Mouse (Mus musculus) spleen, adult 2 months (tissue): ENCODE data around the gene Rbms3.

ENCODE experiments used
- CTCF ChIP-seq: fragments of 200-500 bp; IDR thresholded peaks from 2 replicates; pipeline ENCODE4 v1.5.1; 2011; ENCODE audit warnings: mild to moderate bottlenecking, inconsistent platforms; ENCODE audit not compliant: insufficient read depth, insufficient read length, insufficient replicate concordance; ENCODE audit errors: extremely low read depth
- POLR2A ChIP-seq: fragments of 200-500 bp; IDR thresholded peaks from 2 replicates; pipeline ENCODE4 v1.6.1; 2011; ENCODE audit warnings: low read depth, low read length, inconsistent platforms

GRCm38 (mm10) chr9:116613276-116613675, 1016.4 kb downstream of the Rbms3 start:
- TF ChIP-seq CTCF: no peak
- TF ChIP-seq POLR2A: no peak
